Mouse (Mus musculus) embryonic fibroblast, embryonic 13.5 days (primary cell): ENCODE results near the gene Tex50. TPM values are rescaled to one million over a fixed set of nuclear protein-coding genes. Genes with fewer than 3 reads are reported as not detected.
"Not testable (repeated sequence)": the region's sequence is repeated elsewhere in the genome, so short reads cannot be mapped to it uniquely, and the experiment has no call there.

Experiments used
- H3K27ac ChIP-seq: 2 replicates; pipeline ENCODE4 v1.5.1; 2012; ENCODE audit warnings: low read length, control low read depth, inconsistent platforms; ENCODE audit not compliant: insufficient read depth
- H3K4me1 ChIP-seq: 2 replicates; pipeline ENCODE4 v1.6.1; 2011; ENCODE audit warnings: low read length; ENCODE audit not compliant: control insufficient read depth, insufficient read depth
- H3K4me3 ChIP-seq: 2 replicates; pipeline ENCODE4 v1.5.1; 2011; ENCODE audit warnings: mild to moderate bottlenecking, control low read depth, low read length; ENCODE audit not compliant: insufficient read depth
- CTCF ChIP-seq: IDR thresholded peaks from 2 replicates; pipeline ENCODE4 v1.5.1; 2011; ENCODE audit warnings: mild to moderate bottlenecking, control low read depth, low read length, moderate library complexity, borderline replicate concordance; ENCODE audit not compliant: insufficient read depth
- POLR2A ChIP-seq: IDR thresholded peaks from 2 replicates; pipeline ENCODE4 v1.6.1; 2011; ENCODE audit warnings: low read depth, mild to moderate bottlenecking, control low read depth, low read length, moderate library complexity
- polyA plus RNA-seq: library from polyadenylated mRNA; stranded (reverse); fragments of >200 nt; gene quantifications from 2 replicates; pipeline ENCODE4 v1.2.4, GENCODE M21; 2011; ENCODE audit warnings: low read depth; ENCODE audit not compliant: missing spikeins, insufficient read length

Gene Tex50
- not detected in 2 replicates for polyA plus RNA-seq

DNA sequence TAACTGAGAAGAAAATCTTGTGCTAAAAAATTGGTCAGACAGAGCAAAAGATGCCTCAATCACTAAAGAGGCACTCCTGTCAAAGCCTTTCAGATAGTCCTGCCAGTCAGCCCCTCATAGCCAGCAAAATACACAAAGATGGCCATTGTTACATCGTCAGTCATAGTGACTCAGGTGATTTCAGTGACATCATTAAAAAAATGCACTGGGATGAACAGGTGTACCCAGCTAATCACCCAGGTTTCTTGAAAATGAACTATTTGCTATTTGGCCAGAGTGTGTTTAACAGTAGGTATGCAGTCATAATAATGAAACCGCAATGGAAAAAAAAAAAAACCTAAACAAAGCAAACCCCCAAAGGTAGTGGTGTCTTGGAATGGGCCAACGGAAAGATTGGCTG lies at the start of gene Tex50:
Tex50 (minus strand) TSS at position 101 of the 400 bp plus-strand sequence.
- Histone ChIP-seq H3K4me3 (no peak within 1 kb of the TSS), H3K4me1 (no peaks in the 10 kb centered on the region), H3K27ac (no peak within 1 kb of the TSS)
- TF ChIP-seq CTCF (no peak), POLR2A (no peak)

DNA sequence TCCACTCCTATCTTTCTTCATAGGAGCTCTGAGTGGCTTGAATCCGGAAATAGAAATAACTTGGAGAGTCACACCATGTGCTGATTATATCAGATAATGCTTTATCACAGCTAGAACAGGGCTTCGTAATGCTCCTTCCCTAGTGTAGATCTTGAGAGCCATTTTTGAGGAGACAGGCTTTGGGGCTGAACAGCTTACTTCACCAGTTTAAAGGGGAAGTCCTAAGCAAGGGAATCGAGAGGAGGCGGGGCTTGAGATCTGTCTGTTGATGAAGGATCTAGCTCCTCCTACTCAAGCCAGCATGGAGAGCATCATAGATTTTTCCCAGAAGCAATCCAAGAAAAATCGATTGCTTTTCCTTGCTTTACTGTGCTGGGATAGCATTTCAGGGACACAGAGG lies 40.7 kb upstream of the Tex50 start:
- TF ChIP-seq CTCF (no peak), POLR2A (no peak)
- no peak overlapping the region for H3K27ac ChIP-seq
- no peaks in the 10 kb centered on the region for H3K4me1 ChIP-seq
- no peak overlapping the region for H3K4me3 ChIP-seq

DNA sequence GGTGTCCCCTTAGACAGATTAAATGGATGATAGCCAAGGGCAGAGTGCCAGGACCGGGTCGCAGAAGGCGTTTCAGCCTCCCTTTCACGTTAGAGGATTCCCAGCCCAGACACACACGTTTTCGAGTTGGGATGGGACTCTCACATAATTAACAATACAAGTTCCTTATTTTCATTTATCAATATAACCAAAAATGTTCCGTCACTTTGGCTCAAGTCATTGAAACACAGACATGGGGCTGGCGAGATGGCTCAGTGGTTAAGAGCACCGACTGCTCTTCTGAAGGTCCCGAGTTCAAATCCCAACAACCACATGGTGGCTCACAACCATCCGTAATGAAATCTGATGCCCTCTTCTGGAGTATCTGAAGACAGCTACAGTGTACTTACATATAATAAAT lies 37.2 kb upstream of the Tex50 start:
- not testable (repeated sequence) for H3K4me1 ChIP-seq
- H3K27ac ChIP-seq, result peak overlapping the region; percentile 70
- H3K4me3 ChIP-seq, result peak overlapping the region; percentile 54

DNA sequence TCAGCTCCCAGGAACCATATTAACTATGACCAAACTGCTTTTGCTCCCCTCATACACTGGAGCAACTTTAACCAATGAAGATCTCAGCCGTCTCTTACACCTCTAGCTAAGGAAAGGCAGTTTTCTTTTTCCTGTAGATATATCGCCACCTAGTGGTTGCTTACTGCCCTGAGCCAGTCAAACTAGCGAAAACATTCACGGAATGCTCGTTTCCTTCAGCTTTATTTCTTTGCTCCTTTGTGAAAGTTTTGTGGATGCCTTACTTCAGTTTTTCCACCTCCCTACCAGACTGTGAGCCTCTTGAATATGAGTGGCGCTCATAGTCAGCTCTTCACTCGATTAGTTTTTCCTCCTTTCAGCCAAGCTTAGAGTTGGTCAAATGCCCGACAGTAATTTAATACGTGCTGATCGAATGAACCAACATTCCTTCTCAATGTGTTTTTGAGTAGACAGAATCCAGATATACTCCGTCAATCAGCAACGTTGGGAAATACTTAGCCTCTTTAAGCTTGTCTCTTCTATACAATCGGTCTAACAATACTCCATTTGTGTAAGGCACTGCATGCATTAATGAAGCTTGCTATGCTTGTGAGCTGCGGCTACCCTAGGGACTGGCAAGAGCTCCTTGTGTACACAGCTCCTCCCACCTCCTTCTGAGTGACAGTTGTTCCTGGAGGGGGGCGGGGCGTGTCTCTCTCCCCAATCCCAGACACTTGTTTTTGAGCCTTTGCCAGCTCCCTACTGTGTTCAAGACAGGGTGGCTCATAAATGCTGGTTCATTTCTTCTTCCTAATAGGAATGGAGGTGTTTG lies 36.6 kb upstream of the Tex50 start:
- Histone ChIP-seq H3K4me1 (no peaks in the 10 kb centered on the region), H3K27ac (peak overlapping the region; percentile 70), H3K4me3 (peak overlapping the region; percentile 54)
- TF ChIP-seq POLR2A (peak; percentile 46), CTCF (no peak)

DNA sequence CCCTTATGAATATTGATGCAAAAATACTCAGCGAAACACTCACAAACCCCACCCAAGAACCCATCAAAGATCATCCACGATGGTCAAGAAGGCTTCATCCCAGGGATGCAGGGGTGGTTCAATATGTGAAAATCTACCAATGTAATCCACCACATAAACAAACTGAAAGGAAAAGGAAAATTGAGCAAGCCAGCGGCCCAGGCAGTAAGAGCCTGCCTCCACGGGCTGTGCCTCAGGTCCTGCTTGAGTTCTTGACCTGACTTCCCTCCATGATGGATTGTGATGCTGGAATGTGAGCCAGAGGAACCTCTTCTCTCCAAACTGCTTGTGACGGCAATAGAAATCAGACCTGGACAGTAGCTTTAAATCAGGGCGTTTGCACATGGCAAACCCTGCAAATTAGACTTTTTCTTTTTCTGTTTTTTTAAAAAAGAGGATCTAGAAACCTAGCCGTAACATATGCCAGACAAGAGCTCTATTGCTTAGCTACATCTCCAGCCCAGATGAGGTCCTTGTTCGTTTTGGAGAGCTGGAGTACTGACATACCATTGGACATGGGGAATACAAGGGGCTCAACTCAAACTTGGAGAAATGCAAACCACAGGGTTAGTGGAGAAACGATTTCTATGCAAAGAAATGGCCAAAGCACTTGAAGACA lies 31.3 kb upstream of the Tex50 start:
- TF ChIP-seq CTCF, result no peak
- TF ChIP-seq POLR2A, result no peak
- Histone ChIP-seq H3K27ac (no peak overlapping the region), H3K4me1 (no peaks in the 10 kb centered on the region), H3K4me3 (no peak overlapping the region)

DNA sequence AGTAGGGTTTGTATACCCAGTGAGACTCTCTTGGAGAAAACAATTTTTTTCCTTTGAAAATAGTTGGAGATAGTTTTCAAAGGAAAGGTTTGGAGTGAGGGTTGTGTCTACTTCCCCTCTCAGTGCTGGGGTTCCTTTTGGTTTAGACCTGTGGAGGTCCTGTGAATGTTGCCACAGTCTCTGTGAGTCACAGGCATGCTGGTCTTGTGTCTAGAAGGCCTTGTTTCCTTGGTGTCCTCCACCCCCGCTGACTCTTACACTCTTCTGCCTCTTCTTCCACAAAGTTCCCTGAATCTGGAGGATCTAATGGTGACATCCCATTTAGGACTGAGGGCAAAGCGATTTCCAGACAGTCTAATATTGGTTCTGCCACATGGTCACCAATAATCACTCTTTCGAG lies 26.3 kb upstream of the Tex50 start:
- H3K4me3 ChIP-seq, result no peak overlapping the region
- no peak for TF ChIP-seq POLR2A
- TF ChIP-seq CTCF, result no peak
- H3K27ac ChIP-seq, result no peak overlapping the region
- H3K4me1 ChIP-seq, result no peaks in the 10 kb centered on the region

DNA sequence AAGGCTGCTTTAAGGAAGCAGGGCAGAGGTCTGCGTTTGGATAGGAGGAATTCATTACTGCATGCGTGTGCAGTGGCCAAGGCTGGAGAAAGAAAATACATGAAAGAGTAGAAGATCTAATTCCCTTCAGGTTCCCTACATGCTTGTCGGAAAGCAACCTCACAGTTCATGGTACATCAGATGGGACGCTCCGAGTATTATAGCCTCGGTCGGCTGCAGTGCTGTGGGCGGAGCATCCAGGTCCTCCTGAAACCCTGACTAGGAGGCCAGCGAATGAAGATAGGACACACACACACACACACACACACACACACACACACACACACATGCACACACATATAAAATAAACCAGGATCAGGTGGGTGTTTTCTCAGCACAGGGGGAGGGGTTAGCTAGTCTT lies 24.6 kb upstream of the Tex50 start:
- no peak overlapping the region for H3K27ac ChIP-seq
- H3K4me1 ChIP-seq, result no peaks in the 10 kb centered on the region
- TF ChIP-seq POLR2A (no peak), CTCF (no peak)

DNA sequence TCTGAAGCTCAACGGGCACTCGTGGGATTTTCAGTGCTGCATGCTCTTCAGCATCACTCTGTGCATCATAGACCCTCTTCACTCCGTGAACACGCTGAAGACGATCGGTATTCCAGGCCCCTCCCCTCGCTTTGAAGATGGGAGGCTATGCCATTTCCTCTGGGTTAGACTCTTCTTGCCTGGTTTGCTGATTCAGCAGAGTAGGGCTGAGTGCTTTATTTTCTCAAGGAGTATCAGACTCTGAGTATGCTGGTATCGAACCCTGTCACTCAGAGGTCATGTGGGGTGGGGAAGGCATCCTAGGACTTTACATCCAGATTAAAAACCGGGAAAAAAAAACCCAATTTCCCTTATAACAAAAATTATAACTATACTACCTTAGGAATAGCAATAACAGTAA lies 23.3 kb upstream of the Tex50 start:
- Histone ChIP-seq H3K4me1 (no peaks in the 10 kb centered on the region), H3K27ac (no peak overlapping the region), H3K4me3 (no peak overlapping the region)
- no peak for TF ChIP-seq POLR2A
- TF ChIP-seq CTCF, result no peak

More for the DNA sequence above, 24.6 kb upstream of the Tex50 start:
- H3K4me3 ChIP-seq, result no peak overlapping the region

DNA sequence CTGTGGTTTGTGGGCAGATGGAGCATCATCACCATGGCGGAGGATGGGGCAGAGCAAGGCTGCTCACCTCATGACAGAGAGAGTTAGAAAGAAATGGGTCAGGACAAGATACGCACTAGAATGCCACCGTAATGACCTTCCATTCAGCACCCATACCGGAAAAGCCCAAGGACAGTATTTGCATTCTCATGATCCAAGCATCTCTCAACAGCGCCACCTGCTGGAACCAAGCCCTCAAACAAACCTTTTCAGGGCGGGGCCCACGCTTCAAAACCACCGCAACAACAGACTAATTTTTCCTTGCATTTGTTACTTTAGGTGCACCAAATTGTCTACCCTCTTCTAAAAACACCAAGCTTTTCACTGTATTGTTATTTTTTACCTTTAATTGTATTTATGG lies 21.6 kb upstream of the Tex50 start:
- no peak overlapping the region for H3K4me3 ChIP-seq
- no peak overlapping the region for H3K27ac ChIP-seq
- no peaks in the 10 kb centered on the region for H3K4me1 ChIP-seq
- no peak for TF ChIP-seq POLR2A
- 0 out of 2 replicates have a peak, but pooled peaks have one; percentile 10 for TF ChIP-seq CTCF

DNA sequence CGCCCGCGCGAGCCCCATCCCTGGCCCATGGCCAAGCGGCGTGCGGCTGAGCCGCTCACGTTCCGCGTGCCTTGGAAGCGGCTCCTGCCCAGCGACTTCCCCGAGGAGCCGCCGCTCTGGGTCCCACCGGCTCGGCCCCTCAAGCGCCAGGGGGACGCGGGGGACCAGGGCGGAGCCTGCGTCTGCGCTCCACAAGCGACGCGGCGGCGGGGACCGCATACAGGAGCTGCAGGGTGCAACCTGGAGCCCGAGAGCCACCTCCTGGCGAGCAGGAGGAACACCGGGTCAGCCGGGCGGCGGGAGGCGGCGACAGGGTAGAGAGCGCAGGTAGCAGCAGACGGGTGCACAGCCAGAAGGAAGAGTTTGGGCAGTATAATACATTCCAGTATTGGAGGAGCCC lies 11.5 kb upstream of the Tex50 start:
- peak; percentile 57 for TF ChIP-seq CTCF
- no peak for TF ChIP-seq POLR2A
- Histone ChIP-seq H3K4me1 (no peaks in the 10 kb centered on the region), H3K27ac (no peak overlapping the region), H3K4me3 (peak overlapping the region; percentile 50)
